Mouse (Mus musculus): Measurements from ENCODE around the gene Zfhx2. TPM values are rescaled to one million over a fixed set of nuclear protein-coding genes. Genes with fewer than 3 reads are reported as not detected.
A peak's percentile ranks its signal among the peaks of the same experiment; 100 is the strongest.
"Not testable (repeated sequence)": the region's sequence is repeated elsewhere in the genome, so short reads cannot be mapped to it uniquely, and the experiment has no call there.

Zfhx2 gene
- polyA plus RNA-seq, 1 experiment from 2014 or later = 7.6 TPM

GRCm38 (mm10) chr14:55043694-55044093 lies 48.4 kb downstream of the Zfhx2 start:
- not testable (repeated sequence) for H3K4me3 ChIP-seq; H3K27me3 ChIP-seq (ENCODE audit: low read depth, poor library complexity, severe bottlenecking); H3K4me1 ChIP-seq; DNase-seq (ENCODE audit: low spot score); H3K9me3 ChIP-seq (replicated peaks); H3K27ac ChIP-seq (replicated peaks); H3K36me3 ChIP-seq
- 67% methylated on average over 1 of the region's 2 CpGs for WGBS

- H3K27ac ChIP-seq (replicated peaks) = peak overlapping the region; percentile 73
- H3K4me3 ChIP-seq = peak overlapping the region; percentile 33
- no peak for DNase-seq (ENCODE audit: low spot score)
These were observed 59.4 kb downstream of the Zfhx2 start for GRCm38 (mm10) chr14:55032695-55033225.

GRCm38 (mm10) chr14:55029034-55029698 lies 63.0 kb downstream of the Zfhx2 start:
- Histone ChIP-seq H3K4me1 (peaks cover 36% of the 10 kb centered on the region), H3K27ac (replicated peaks) (peak overlapping the region; percentile 81), H3K4me3 (peak overlapping the region; percentile 18; the same call in 1 of the 2 replicates), H3K9me3 (replicated peaks) (no peaks in the 10 kb centered on the region), H3K36me3 (peaks cover 18% of the 10 kb centered on the region), H3K27me3 (ENCODE audit: low read depth, poor library complexity, severe bottlenecking) (peaks cover 15% of the 10 kb centered on the region)
- WGBS = 5% methylated on average over 11 of the region's 11 CpGs
- peak; percentile 24 for DNase-seq (ENCODE audit: low spot score)

More at GRCm38 (mm10) chr14:55032695-55033225, 59.4 kb downstream of the Zfhx2 start:
- H3K36me3 ChIP-seq = no peaks in the 10 kb centered on the region
- peaks cover 27% of the 10 kb centered on the region for H3K4me1 ChIP-seq
- 32% methylated on average over 19 of the region's 19 CpGs for WGBS
- peaks cover 4% of the 10 kb centered on the region; the same call in 1 of the 2 replicates for H3K27me3 ChIP-seq (ENCODE audit: low read depth, poor library complexity, severe bottlenecking)
- no peaks in the 10 kb centered on the region for H3K9me3 ChIP-seq (replicated peaks)

- no peaks in the 10 kb centered on the region for H3K9me3 ChIP-seq (replicated peaks)
- 11% methylated on average over 5 of the region's 5 CpGs for WGBS
- DNase-seq (ENCODE audit: low spot score) = peak; percentile 37
- peaks cover 25% of the 10 kb centered on the region for H3K36me3 ChIP-seq
- peak overlapping the region; percentile 81 for H3K27ac ChIP-seq (replicated peaks)
- H3K4me3 ChIP-seq = peak overlapping the region; percentile 29; the same call in 1 of the 2 replicates
- peaks cover 15% of the 10 kb centered on the region for H3K27me3 ChIP-seq (ENCODE audit: low read depth, poor library complexity, severe bottlenecking)
- H3K4me1 ChIP-seq = peaks cover 36% of the 10 kb centered on the region
These were observed 63.7 kb downstream of the Zfhx2 start for GRCm38 (mm10) chr14:55028333-55028835.

- peak overlapping the region; percentile 81; the same call in 1 of the 2 replicates for H3K27ac ChIP-seq (replicated peaks)
- no peaks in the 10 kb centered on the region for H3K9me3 ChIP-seq (replicated peaks)
- DNase-seq (ENCODE audit: low spot score) = peak; percentile 25
- peaks cover 29% of the 10 kb centered on the region for H3K4me1 ChIP-seq
- WGBS = 12% methylated on average over 6 of the region's 6 CpGs
- peaks cover 15% of the 10 kb centered on the region for H3K27me3 ChIP-seq (ENCODE audit: low read depth, poor library complexity, severe bottlenecking)
- H3K36me3 ChIP-seq = peaks cover 33% of the 10 kb centered on the region
- H3K4me3 ChIP-seq = peak overlapping the region; percentile 29; the same call in 1 of the 2 replicates
These were observed 64.5 kb downstream of the Zfhx2 start for GRCm38 (mm10) chr14:55027653-55028052.

GRCm38 (mm10) chr14:55027251-55027650 lies 64.9 kb downstream of the Zfhx2 start:
- peaks cover 15% of the 10 kb centered on the region for H3K27me3 ChIP-seq (ENCODE audit: low read depth, poor library complexity, severe bottlenecking)
- WGBS = 14% methylated on average over 5 of the region's 5 CpGs
- H3K27ac ChIP-seq (replicated peaks) = peak overlapping the region; percentile 81; the same call in 1 of the 2 replicates
- no peak overlapping the region; the same call in 1 of the 2 replicates for H3K4me3 ChIP-seq
- H3K36me3 ChIP-seq = peaks cover 37% of the 10 kb centered on the region
- peak; percentile 43 for DNase-seq (ENCODE audit: low spot score)
- peaks cover 27% of the 10 kb centered on the region for H3K4me1 ChIP-seq
- H3K9me3 ChIP-seq (replicated peaks) = no peaks in the 10 kb centered on the region

GRCm38 (mm10) chr14:55025527-55025926 lies 66.6 kb downstream of the Zfhx2 start:
- peaks cover 33% of the 10 kb centered on the region for H3K4me1 ChIP-seq
- 81% methylated on average over 5 of the region's 5 CpGs for WGBS
- DNase-seq (ENCODE audit: low spot score) = no peak
- peaks cover 54% of the 10 kb centered on the region for H3K36me3 ChIP-seq
- H3K27me3 ChIP-seq (ENCODE audit: low read depth, poor library complexity, severe bottlenecking) = peaks cover 15% of the 10 kb centered on the region
- H3K27ac ChIP-seq (replicated peaks) = no peak overlapping the region
- H3K9me3 ChIP-seq (replicated peaks) = no peaks in the 10 kb centered on the region
- no peak overlapping the region for H3K4me3 ChIP-seq

- Histone ChIP-seq H3K9me3 (replicated peaks) (no peaks in the 10 kb centered on the region), H3K27ac (replicated peaks) (no peak overlapping the region), H3K27me3 (ENCODE audit: low read depth, poor library complexity, severe bottlenecking) (peaks cover 11% of the 10 kb centered on the region), H3K4me3 (no peak overlapping the region), H3K4me1 (peaks cover 42% of the 10 kb centered on the region), H3K36me3 (peaks cover 63% of the 10 kb centered on the region)
- DNase-seq (ENCODE audit: low spot score) = peak; percentile 55
- 66% methylated on average over 7 of the region's 7 CpGs for WGBS
These were observed 67.9 kb downstream of the Zfhx2 start for GRCm38 (mm10) chr14:55024236-55024635.

GRCm38 (mm10) chr14:55023011-55023410 lies 69.1 kb downstream of the Zfhx2 start:
- Histone ChIP-seq H3K9me3 (replicated peaks) (no peaks in the 10 kb centered on the region), H3K4me1 (peaks cover 31% of the 10 kb centered on the region), H3K36me3 (peaks cover 70% of the 10 kb centered on the region), H3K27ac (replicated peaks) (no peak overlapping the region), H3K4me3 (no peak overlapping the region), H3K27me3 (ENCODE audit: low read depth, poor library complexity, severe bottlenecking) (peaks cover 11% of the 10 kb centered on the region)
- DNase-seq (ENCODE audit: low spot score) = no peak
- 93% methylated on average over 15 of the region's 15 CpGs for WGBS

GRCm38 (mm10) chr14:55020394-55020793 lies 71.7 kb downstream of the Zfhx2 start:
- H3K36me3 ChIP-seq = peaks cover 78% of the 10 kb centered on the region
- H3K4me1 ChIP-seq = peaks cover 29% of the 10 kb centered on the region
- WGBS = 37% methylated on average over 9 of the region's 9 CpGs
- H3K27me3 ChIP-seq (ENCODE audit: low read depth, poor library complexity, severe bottlenecking) = 0 out of 2 replicates have a peak, but pooled peaks cover under 1% of the 10 kb centered on the region
- no peak overlapping the region for H3K27ac ChIP-seq (replicated peaks)
- no peak overlapping the region for H3K4me3 ChIP-seq
- H3K9me3 ChIP-seq (replicated peaks) = no peaks in the 10 kb centered on the region
- DNase-seq (ENCODE audit: low spot score) = peak; percentile 41

GRCm38 (mm10) chr14:55016876-55017275 lies 75.2 kb downstream of the Zfhx2 start:
- Histone ChIP-seq H3K4me1 (peaks cover 35% of the 10 kb centered on the region), H3K9me3 (replicated peaks) (no peaks in the 10 kb centered on the region), H3K4me3 (0 out of 2 replicates have a peak overlapping the region, but pooled peaks have one; percentile 1), H3K27me3 (ENCODE audit: low read depth, poor library complexity, severe bottlenecking) (no peaks in the 10 kb centered on the region), H3K36me3 (peaks cover 44% of the 10 kb centered on the region), H3K27ac (replicated peaks) (no peak overlapping the region)
- WGBS = 94% methylated on average over 16 of the region's 16 CpGs
- no peak for DNase-seq (ENCODE audit: low spot score)

- H3K36me3 ChIP-seq = peaks cover 32% of the 10 kb centered on the region
- H3K9me3 ChIP-seq (replicated peaks) = no peaks in the 10 kb centered on the region
- peak overlapping the region; percentile 86 for H3K27ac ChIP-seq (replicated peaks)
- peak overlapping the region; percentile 86 for H3K4me3 ChIP-seq
- DNase-seq (ENCODE audit: low spot score) = no peak
- no peaks in the 10 kb centered on the region for H3K27me3 ChIP-seq (ENCODE audit: low read depth, poor library complexity, severe bottlenecking)
- peaks cover 31% of the 10 kb centered on the region for H3K4me1 ChIP-seq
- under 1% methylated on average over 17 of the region's 17 CpGs for WGBS
These were observed 76.4 kb downstream of the Zfhx2 start for GRCm38 (mm10) chr14:55015767-55016111.
